Mouse (Mus musculus): ENCODE data around the gene Zfp157. TPM values are rescaled to one million over a fixed set of nuclear protein-coding genes. Genes with fewer than 3 reads are reported as not detected.
"Not testable (repeated sequence)": the region's sequence is repeated elsewhere in the genome, so short reads cannot be mapped to it uniquely, and the experiment has no call there.

The Zfp157 gene
- 34.8 and 40.3 TPM in 2 replicates for polyA plus RNA-seq (2015; fragmentation: Nextera tagmentation; extraction: Ambion mirVana)

DNA sequence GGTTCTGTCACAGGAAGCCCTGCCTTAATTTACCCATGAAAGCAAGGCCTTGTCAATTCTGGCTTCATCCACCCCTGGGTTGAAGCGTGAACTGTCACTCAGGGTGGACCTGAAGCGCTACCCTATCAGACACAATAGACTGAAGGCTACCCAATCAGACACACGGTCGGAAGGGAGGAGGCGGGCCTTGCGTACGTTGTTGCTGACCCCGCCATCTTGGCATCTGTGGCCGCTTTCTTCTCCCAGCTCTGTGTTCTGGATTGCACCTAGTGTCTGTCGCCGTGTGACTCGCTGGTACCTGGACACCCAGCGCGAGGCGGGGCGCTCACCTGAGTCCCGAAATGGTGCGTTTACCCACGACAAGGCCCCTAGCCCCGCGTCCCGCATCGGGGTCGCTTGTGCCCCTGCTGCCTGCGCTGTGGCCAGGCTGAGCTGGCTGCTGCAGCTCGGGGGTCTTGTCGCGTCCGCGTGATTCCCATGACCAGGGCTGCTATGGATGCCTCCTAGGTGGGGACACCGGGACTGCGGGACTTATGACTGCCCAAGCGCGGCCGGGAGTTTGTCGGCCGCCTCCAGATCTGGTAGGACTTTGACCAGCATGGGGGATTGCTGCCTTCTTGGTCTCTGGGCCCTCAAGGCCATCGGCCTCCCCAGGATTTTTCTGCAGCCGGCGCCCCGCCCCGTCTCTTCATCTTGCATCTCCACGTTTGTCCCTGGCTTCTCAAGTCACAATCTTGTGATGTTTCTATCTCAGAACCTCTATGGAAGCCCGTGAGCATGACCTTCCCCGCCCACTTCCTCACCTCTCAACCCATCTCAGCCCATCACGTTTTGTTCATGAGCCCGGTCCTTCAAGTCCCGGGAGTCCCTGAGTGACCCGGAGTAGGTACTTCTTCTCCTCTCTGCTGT, at the start of gene Zfp157:
TSS of gene Zfp157 (plus strand) at position 183 of the 909 bp plus-strand sequence.
- Histone ChIP-seq H3K4me2 (replicated peaks) (peak within 1 kb of the TSS; percentile 51), H3K27ac (replicated peaks) (peak within 1 kb of the TSS; percentile 89), H3K9ac (peak within 1 kb of the TSS; percentile 93), H3K36me3 (peaks cover 31% of the 10 kb centered on the region), H3K4me1 (peaks cover 17% of the 10 kb centered on the region), H3K9me3 (replicated peaks) (no peaks in the 10 kb centered on the region), H3K4me3 (replicated peaks) (peak within 1 kb of the TSS; percentile 91), H3K27me3 (no peaks in the 10 kb centered on the region)
- WGBS, result 0% methylated on average over 49 of the region's 49 CpGs
- peak; percentile 100 for ATAC-seq (ENCODE audit: insufficient number of reproducible peaks, low FRiP score, low TSS enrichment, low read depth)

GRCm38 (mm10) chr5:138397795-138398337, 43.4 kb upstream of the Zfp157 start:
- no peak for ATAC-seq (ENCODE audit: insufficient number of reproducible peaks, low FRiP score, low TSS enrichment, low read depth)
- 52% methylated on average over 2 of the region's 2 CpGs for WGBS

DNA sequence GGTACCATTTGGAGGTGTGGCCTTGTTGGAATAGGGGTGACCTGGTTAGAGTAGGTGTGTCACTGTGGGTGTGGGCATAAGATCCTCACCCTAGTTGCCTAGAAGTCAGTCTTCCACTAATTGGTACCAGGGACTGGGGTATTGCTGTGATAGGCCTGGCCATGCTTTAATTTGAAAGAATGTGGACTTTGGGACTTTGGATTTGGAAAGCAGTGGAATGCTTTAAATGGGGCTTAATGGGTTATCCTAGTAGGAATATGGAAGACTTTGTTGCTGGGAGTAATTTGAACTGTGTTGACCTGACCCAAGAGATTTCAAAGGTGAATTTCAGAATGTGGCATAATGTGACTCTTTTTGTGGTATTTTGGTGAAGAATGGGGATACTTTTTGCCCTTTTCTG, 40.8 kb upstream of the Zfp157 start:
- not testable (repeated sequence) for H3K4me1 ChIP-seq; H3K4me3 ChIP-seq (replicated peaks); H3K27ac ChIP-seq (replicated peaks); H3K36me3 ChIP-seq; ATAC-seq (ENCODE audit: insufficient number of reproducible peaks, low FRiP score, low TSS enrichment, low read depth); H3K9me3 ChIP-seq (replicated peaks); H3K9ac ChIP-seq; H3K27me3 ChIP-seq; H3K4me2 ChIP-seq (replicated peaks)

More at GRCm38 (mm10) chr5:138397795-138398337, 43.4 kb upstream of the Zfp157 start:
- Histone ChIP-seq H3K4me1 (no peaks in the 10 kb centered on the region), H3K27me3 (no peaks in the 10 kb centered on the region), H3K9ac (no peak overlapping the region), H3K4me3 (replicated peaks) (no peak overlapping the region), H3K27ac (replicated peaks) (no peak overlapping the region), H3K4me2 (replicated peaks) (no peak overlapping the region), H3K9me3 (replicated peaks) (no peaks in the 10 kb centered on the region), H3K36me3 (no peaks in the 10 kb centered on the region)

DNA sequence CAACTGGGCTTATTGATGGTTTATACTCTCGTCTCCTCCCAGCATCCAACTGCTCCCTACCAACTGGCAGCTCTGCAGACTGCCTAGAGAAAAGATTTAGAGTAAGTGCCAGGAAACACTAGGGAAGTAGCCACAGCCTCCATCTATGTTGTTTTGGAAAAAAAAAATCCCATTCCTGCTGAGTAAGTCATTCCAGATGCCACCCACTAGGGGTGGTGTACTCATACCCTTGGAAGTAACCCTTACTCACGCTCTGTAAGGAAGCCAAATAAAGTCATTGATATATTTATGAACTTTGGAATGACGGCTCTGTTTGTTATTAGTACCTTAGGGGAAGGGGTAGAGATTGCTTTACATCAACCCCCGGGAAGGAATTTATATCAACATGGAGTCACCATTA, 17.1 kb downstream of the Zfp157 start:
- ATAC-seq (ENCODE audit: insufficient number of reproducible peaks, low FRiP score, low TSS enrichment, low read depth), result no peak
- Histone ChIP-seq H3K4me1 (no peaks in the 10 kb centered on the region), H3K27me3 (no peaks in the 10 kb centered on the region), H3K4me3 (replicated peaks) (no peak overlapping the region), H3K9ac (no peak overlapping the region), H3K36me3 (peaks cover 65% of the 10 kb centered on the region), H3K27ac (replicated peaks) (no peak overlapping the region), H3K4me2 (replicated peaks) (no peak overlapping the region), H3K9me3 (replicated peaks) (peaks cover 31% of the 10 kb centered on the region)
- 94% methylated on average over 4 of the region's 4 CpGs for WGBS

- Histone ChIP-seq H3K36me3 (peaks cover 61% of the 10 kb centered on the region), H3K4me2 (replicated peaks) (no peak overlapping the region), H3K4me3 (replicated peaks) (no peak overlapping the region), H3K27me3 (no peaks in the 10 kb centered on the region), H3K27ac (replicated peaks) (no peak overlapping the region), H3K9me3 (replicated peaks) (peaks cover 31% of the 10 kb centered on the region), H3K9ac (no peak overlapping the region), H3K4me1 (no peaks in the 10 kb centered on the region)
- WGBS, result 93% methylated on average over 1 of the region's 1 CpGs
- ATAC-seq (ENCODE audit: insufficient number of reproducible peaks, low FRiP score, low TSS enrichment, low read depth), result no peak; the same call in 1 of the 2 replicates
Observed at GRCm38 (mm10) chr5:138459107-138459506, 17.8 kb downstream of the Zfp157 start.

DNA sequence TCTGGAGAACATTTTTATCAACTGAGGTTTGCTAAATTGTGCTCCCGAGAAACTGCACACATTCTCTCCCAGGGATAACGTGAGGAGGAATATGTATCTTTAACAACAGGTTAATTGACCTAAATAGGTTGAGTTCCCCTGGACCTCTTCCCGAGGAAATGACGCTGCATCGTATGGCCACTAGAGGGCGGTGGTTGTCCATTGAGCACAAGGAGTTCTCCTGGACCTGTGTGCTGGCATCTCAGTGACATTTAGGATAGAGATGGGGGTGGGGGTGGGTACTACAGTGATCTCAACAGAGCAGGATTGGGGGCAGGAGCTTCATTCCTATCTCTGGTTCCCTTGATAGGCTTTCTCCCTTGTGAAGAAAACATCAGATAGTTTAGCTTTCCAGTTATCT, 32.3 kb downstream of the Zfp157 start:
- ATAC-seq (ENCODE audit: insufficient number of reproducible peaks, low FRiP score, low TSS enrichment, low read depth), result no peak
- Histone ChIP-seq H3K9ac (no peak overlapping the region), H3K4me1 (no peaks in the 10 kb centered on the region), H3K36me3 (no peaks in the 10 kb centered on the region), H3K4me2 (replicated peaks) (no peak overlapping the region), H3K27me3 (no peaks in the 10 kb centered on the region), H3K4me3 (replicated peaks) (no peak overlapping the region), H3K27ac (replicated peaks) (no peak overlapping the region), H3K9me3 (replicated peaks) (no peaks in the 10 kb centered on the region)
- WGBS, result 26% methylated on average over 6 of the region's 6 CpGs

DNA sequence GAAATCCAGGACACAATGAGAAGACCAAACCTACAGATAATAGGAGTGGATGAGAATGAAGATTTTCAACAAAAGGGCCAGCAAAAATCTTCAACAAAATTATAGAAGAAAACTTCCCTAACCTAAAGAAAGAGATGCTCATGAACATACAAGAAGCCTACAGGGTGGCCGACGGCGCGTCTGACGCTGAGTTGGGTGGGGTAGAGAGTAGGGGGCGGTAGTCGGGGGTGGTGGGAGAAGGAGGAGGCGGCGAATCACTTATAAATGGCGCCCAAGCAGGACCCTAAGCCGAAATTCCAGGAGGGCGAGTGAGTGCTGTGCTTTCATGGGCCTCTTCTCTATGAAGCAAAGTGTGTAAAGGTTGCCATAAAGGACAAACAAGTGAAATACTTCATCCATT, 63.3 kb downstream of the Zfp157 start:
- H3K27me3 ChIP-seq; H3K9ac ChIP-seq; H3K36me3 ChIP-seq; H3K9me3 ChIP-seq (replicated peaks); ATAC-seq (ENCODE audit: insufficient number of reproducible peaks, low FRiP score, low TSS enrichment, low read depth); H3K4me1 ChIP-seq; H3K27ac ChIP-seq (replicated peaks); H3K4me2 ChIP-seq (replicated peaks); H3K4me3 ChIP-seq (replicated peaks): not testable (repeated sequence)
- WGBS, result 89% methylated on average over 12 of the region's 12 CpGs

Other genes with a start within 250 kb of the Zfp157 start
- 8.5 and 8.6 TPM in 2 replicates for gene Mblac1, start 247.2 kb upstream of the Zfp157 start, polyA plus RNA-seq (2015; fragmentation: Nextera tagmentation; extraction: Ambion mirVana)
- gene Nxpe5, start 215.6 kb upstream of the Zfp157 start, polyA plus RNA-seq (2015; fragmentation: Nextera tagmentation; extraction: Ambion mirVana), result not detected in 2 replicates
- 72.6 and 72.7 TPM in 2 replicates for gene Lamtor4, start 186.0 kb upstream of the Zfp157 start, polyA plus RNA-seq (2015; fragmentation: Nextera tagmentation; extraction: Ambion mirVana)
- 7.4 and 7.7 TPM in 2 replicates for gene BC037034, start 177.4 kb upstream of the Zfp157 start, polyA plus RNA-seq (2015; fragmentation: Nextera tagmentation; extraction: Ambion mirVana)
- 2.9 and 3.1 TPM in 2 replicates for gene Gal3st4, start 168.6 kb upstream of the Zfp157 start, polyA plus RNA-seq (2015; fragmentation: Nextera tagmentation; extraction: Ambion mirVana)
- gene Gm43720, start 161.5 kb upstream of the Zfp157 start, polyA plus RNA-seq (2015; fragmentation: Nextera tagmentation; extraction: Ambion mirVana), result 0.12 and 0.13 TPM in 2 replicates
- 24.7 and 30.0 TPM in 2 replicates for gene Gpc2, start 161.5 kb upstream of the Zfp157 start, polyA plus RNA-seq (2015; fragmentation: Nextera tagmentation; extraction: Ambion mirVana)
- 4.9 and 5.2 TPM in 2 replicates for gene Stag3, start 161.2 kb upstream of the Zfp157 start, polyA plus RNA-seq (2015; fragmentation: Nextera tagmentation; extraction: Ambion mirVana)
- gene Pvrig, start 99.5 kb upstream of the Zfp157 start, polyA plus RNA-seq (2015; fragmentation: Nextera tagmentation; extraction: Ambion mirVana), result 0.21 TPM in 1 of 2 replicates, not detected in the other
- not detected in 2 replicates for gene 1700123K08Rik, start 123.2 kb downstream of the Zfp157 start, polyA plus RNA-seq (2015; fragmentation: Nextera tagmentation; extraction: Ambion mirVana)
- 66.1 and 67.3 TPM in 2 replicates for gene Zfp68, start 178.3 kb downstream of the Zfp157 start, polyA plus RNA-seq (2015; fragmentation: Nextera tagmentation; extraction: Ambion mirVana)
- gene A430033K04Rik, start 181.4 kb downstream of the Zfp157 start, polyA plus RNA-seq (2015; fragmentation: Nextera tagmentation; extraction: Ambion mirVana), result 15.4 and 16.2 TPM in 2 replicates